Mouse (Mus musculus): ENCODE measurements around the gene Fbxo9. TPM values are rescaled to one million over a fixed set of nuclear protein-coding genes. Genes with fewer than 3 reads are reported as not detected.
A peak's percentile ranks its signal among the peaks of the same experiment; 100 is the strongest.

Gene Fbxo9
- total and polyA plus RNA-seq, 3 experiments: 35.2 to 128 (median 110) TPM

DNA sequence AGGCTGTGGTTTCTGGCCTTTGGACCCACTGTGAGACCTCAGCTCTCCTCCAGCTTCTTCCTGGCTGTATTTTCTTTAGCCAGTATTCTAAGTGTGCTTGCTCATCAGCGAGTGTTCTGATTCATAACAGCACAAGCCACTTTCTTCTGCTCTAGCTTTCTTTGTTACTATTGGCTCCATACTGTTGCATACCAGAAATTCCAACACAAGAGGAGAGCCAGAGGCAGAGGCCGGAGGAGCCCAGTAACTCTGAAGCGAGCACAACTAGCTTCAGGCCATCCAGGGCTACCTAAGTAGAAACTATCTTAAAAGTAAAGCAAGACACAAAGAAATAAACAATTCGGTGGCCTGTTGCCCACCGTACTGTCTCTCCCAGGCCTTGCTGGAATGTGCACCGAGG lies 63.7 kb downstream of the Fbxo9 start:
- ATAC-seq (ENCODE audit: extremely low read depth, insufficient number of reproducible peaks, low FRiP score, poor library complexity, severe bottlenecking): no peak
- no peak for TF ChIP-seq GATA2 (IDR thresholded peaks at IDR 0.05; ENCODE audit: borderline replicate concordance, low read depth, low read length)
- TF ChIP-seq CTCF (IDR thresholded peaks at IDR 0.05; ENCODE audit: low read depth, low read length): no peak
- TF ChIP-seq GATA1 (IDR thresholded peaks at IDR 0.05; ENCODE audit: borderline replicate concordance, low read length): no peak
- H3K4me1 ChIP-seq (ENCODE audit: insufficient read depth, low read depth, low read length): no peaks in the 10 kb centered on the region
- DNase-seq (ENCODE audit: low spot score): no peak
- no peak overlapping the region for H3K4me3 ChIP-seq (ENCODE audit: low read depth, low read length)
- no peaks in the 10 kb centered on the region for H3K36me3 ChIP-seq (replicated peaks)
- peaks cover 18% of the 10 kb centered on the region for H3K27me3 ChIP-seq (ENCODE audit: insufficient read depth, low read length)
- no peaks in the 10 kb centered on the region for H3K9me3 ChIP-seq (replicated peaks)

DNA sequence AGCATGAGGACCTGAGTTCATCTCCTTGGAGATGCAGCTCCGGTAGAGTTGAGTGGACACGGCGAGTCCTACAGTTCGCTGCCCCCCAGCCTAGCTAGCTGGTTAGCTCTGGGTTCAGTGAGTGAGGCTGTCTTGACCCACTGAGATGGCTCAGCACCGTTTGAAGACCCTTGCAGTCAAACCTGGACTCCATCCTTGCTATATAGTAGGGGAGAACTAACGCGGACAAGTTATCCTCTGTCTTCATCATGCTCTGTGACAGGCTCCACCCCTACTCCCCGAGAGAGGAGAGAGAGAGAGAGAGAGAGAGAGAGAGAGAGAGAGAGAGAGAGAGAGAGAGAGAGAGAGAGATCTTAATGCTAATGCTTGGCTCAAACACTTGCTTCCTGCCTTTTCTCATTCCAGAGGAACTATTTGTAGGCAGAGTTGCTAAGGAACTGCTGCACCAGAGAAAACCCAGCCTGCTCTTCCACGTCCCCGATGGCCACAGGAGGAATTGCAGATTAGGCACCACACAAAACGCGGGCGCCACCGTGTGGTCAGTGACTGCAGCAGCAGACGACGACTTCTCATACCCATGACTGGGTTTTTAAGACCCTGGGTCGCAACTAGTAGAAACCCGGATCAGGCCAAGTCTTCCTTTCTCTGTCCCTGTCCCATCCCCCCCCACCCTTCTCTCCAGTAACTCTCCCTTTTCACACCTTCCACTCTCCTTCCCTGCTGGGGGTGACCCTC lies 69.9 kb downstream of the Fbxo9 start:
- DNase-seq (ENCODE audit: low spot score): peak; percentile 64
- TF ChIP-seq POLR2AphosphoS5 (IDR thresholded peaks at IDR 0.05; ENCODE audit: insufficient replicate concordance, low read depth, low read length) (no peak), CTCF (IDR thresholded peaks at IDR 0.05; ENCODE audit: low read depth, low read length) (peak; percentile 96)
- H3K4me3 ChIP-seq (ENCODE audit: low read depth, low read length): no peak overlapping the region
- H3K9me3 ChIP-seq (replicated peaks): no peaks in the 10 kb centered on the region
- H3K36me3 ChIP-seq (replicated peaks): no peaks in the 10 kb centered on the region
- peaks cover 23% of the 10 kb centered on the region for H3K27me3 ChIP-seq (ENCODE audit: insufficient read depth, low read length)
- ATAC-seq (ENCODE audit: extremely low read depth, insufficient number of reproducible peaks, low FRiP score, poor library complexity, severe bottlenecking): peak; percentile 75
- H3K4me1 ChIP-seq (ENCODE audit: insufficient read depth, low read depth, low read length): no peaks in the 10 kb centered on the region

DNA sequence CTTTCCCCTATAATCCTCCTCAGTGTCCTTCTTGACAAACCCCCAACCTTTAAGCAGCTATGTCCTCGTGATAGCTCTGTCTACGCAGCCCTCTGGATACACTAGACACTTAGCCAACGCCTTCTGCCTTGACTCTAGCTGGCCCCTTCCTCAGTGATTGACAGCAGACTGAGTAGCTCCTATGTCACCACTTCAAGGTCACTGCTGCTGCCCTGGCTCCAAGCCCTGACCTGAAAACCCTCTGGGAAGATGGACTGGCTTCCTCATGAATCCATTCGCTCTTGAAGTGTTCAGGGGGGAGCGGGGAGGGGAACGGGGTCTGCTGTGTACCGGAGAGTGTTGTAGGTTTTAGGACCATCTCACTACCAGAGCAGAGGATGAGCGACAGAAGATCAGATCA lies 73.0 kb downstream of the Fbxo9 start:
- no peak for TF ChIP-seq GATA2 (IDR thresholded peaks at IDR 0.05; ENCODE audit: borderline replicate concordance, low read depth, low read length)
- no peak for TF ChIP-seq GATA1 (IDR thresholded peaks at IDR 0.05; ENCODE audit: borderline replicate concordance, low read length)
- no peak for TF ChIP-seq CTCF (IDR thresholded peaks at IDR 0.05; ENCODE audit: low read depth, low read length)
- TF ChIP-seq POLR2AphosphoS5 (IDR thresholded peaks at IDR 0.05; ENCODE audit: insufficient replicate concordance, low read depth, low read length): no peak
- TF ChIP-seq TAL1 (conservative IDR thresholded peaks at IDR 0.05; ENCODE audit: low read depth, low read length): no peak

DNA sequence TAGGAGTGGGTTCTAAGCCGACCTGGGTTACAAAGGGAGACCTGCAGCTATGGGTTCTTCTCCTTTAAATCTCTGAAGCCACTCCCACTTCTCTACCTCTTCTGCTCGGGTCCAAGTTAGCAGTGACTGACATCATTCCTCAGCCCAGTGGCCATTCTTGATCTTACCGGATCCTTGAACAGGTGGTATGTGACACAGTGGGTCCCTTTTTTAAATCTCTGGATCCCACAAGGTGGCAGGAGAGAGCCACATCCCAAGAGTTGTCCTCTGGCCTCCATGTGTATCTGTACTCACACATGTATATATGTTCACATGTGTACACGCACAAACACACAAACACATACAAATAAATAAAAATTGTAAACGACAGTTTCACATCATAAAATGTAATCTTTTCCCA lies 73.6 kb downstream of the Fbxo9 start:
- Histone ChIP-seq H3K4me3 (ENCODE audit: low read depth, low read length) (no peak overlapping the region), H3K36me3 (replicated peaks) (no peaks in the 10 kb centered on the region), H3K4me1 (ENCODE audit: insufficient read depth, low read depth, low read length) (no peaks in the 10 kb centered on the region), H3K27me3 (ENCODE audit: insufficient read depth, low read length) (peaks cover 14% of the 10 kb centered on the region), H3K9me3 (replicated peaks) (no peaks in the 10 kb centered on the region)
- DNase-seq (ENCODE audit: low spot score): no peak
- TF ChIP-seq TAL1 (conservative IDR thresholded peaks at IDR 0.05; ENCODE audit: low read depth, low read length) (no peak), GATA1 (IDR thresholded peaks at IDR 0.05; ENCODE audit: borderline replicate concordance, low read length) (no peak), GATA2 (IDR thresholded peaks at IDR 0.05; ENCODE audit: borderline replicate concordance, low read depth, low read length) (no peak), CTCF (IDR thresholded peaks at IDR 0.05; ENCODE audit: low read depth, low read length) (no peak), POLR2AphosphoS5 (IDR thresholded peaks at IDR 0.05; ENCODE audit: insufficient replicate concordance, low read depth, low read length) (no peak)
- ATAC-seq (ENCODE audit: extremely low read depth, insufficient number of reproducible peaks, low FRiP score, poor library complexity, severe bottlenecking): no peak

More for the DNA sequence above, 73.0 kb downstream of the Fbxo9 start:
- ATAC-seq (ENCODE audit: extremely low read depth, insufficient number of reproducible peaks, low FRiP score, poor library complexity, severe bottlenecking) (no peak), DNase-seq (ENCODE audit: low spot score) (no peak)
- H3K36me3 ChIP-seq (replicated peaks): no peaks in the 10 kb centered on the region
- no peaks in the 10 kb centered on the region for H3K4me1 ChIP-seq (ENCODE audit: insufficient read depth, low read depth, low read length)
- H3K27me3 ChIP-seq (ENCODE audit: insufficient read depth, low read length): peaks cover 17% of the 10 kb centered on the region
- no peak overlapping the region for H3K4me3 ChIP-seq (ENCODE audit: low read depth, low read length)
- H3K9me3 ChIP-seq (replicated peaks): no peaks in the 10 kb centered on the region

DNA sequence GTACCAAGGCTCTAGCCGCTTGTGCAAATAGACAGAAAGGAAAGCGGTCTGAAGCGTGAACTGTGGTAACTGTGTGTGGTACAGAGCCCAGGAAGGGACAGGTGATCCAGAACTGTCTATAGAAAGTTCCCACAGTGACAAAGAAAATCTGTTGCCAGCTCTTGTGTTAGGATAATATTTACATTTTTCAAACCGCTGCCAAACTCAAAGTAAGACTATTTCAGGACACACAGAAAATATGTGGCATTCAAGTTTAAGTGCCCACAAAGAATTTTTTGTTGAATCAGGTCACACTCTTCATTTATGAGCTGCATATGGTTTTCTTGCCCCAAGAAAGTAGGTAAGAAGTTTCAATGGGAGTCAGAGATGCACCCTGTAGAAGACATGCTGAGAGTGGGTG lies 75.9 kb downstream of the Fbxo9 start:
- Histone ChIP-seq H3K4me3 (ENCODE audit: low read depth, low read length) (no peak overlapping the region), H3K36me3 (replicated peaks) (no peaks in the 10 kb centered on the region), H3K27me3 (ENCODE audit: insufficient read depth, low read length) (peaks cover 14% of the 10 kb centered on the region), H3K4me1 (ENCODE audit: insufficient read depth, low read depth, low read length) (no peaks in the 10 kb centered on the region), H3K9me3 (replicated peaks) (no peaks in the 10 kb centered on the region)
- ATAC-seq (ENCODE audit: extremely low read depth, insufficient number of reproducible peaks, low FRiP score, poor library complexity, severe bottlenecking) (no peak), DNase-seq (ENCODE audit: low spot score) (no peak)
- TF ChIP-seq GATA2 (IDR thresholded peaks at IDR 0.05; ENCODE audit: borderline replicate concordance, low read depth, low read length) (no peak), TAL1 (conservative IDR thresholded peaks at IDR 0.05; ENCODE audit: low read depth, low read length) (no peak), CTCF (IDR thresholded peaks at IDR 0.05; ENCODE audit: low read depth, low read length) (no peak), GATA1 (IDR thresholded peaks at IDR 0.05; ENCODE audit: borderline replicate concordance, low read length) (no peak), POLR2AphosphoS5 (IDR thresholded peaks at IDR 0.05; ENCODE audit: insufficient replicate concordance, low read depth, low read length) (no peak)

Other genes with a start within 250 kb of the Fbxo9 start
- 80.4 and 81.5 TPM in 2 replicates for gene Elovl5, start 191.7 kb downstream of the Fbxo9 start, total RNA-seq (2014; fragmentation: Nextera tagmentation)
- 94.5 and 99.9 TPM in 2 replicates for gene Elovl5, start 191.7 kb downstream of the Fbxo9 start, total RNA-seq (2017)
- 6.3 and 11.7 TPM in 2 replicates for gene Elovl5, start 191.7 kb downstream of the Fbxo9 start, polyA plus RNA-seq (2012)
- gene Gcm1, start 57.1 kb downstream of the Fbxo9 start, total RNA-seq (2014; fragmentation: Nextera tagmentation): not detected in 2 replicates
- gene Gcm1, start 57.1 kb downstream of the Fbxo9 start, total RNA-seq (2017): 0.05 TPM in 1 of 2 replicates, not detected in the other
- not detected in 2 replicates for gene Gcm1, start 57.1 kb downstream of the Fbxo9 start, polyA plus RNA-seq (2012)
- gene Ick, start 127 bp upstream of the Fbxo9 start, total RNA-seq (2014; fragmentation: Nextera tagmentation): 49.2 and 59.1 TPM in 2 replicates
- 14.9 and 17.1 TPM in 2 replicates for gene Ick, start 127 bp upstream of the Fbxo9 start, total RNA-seq (2017)
- 18.8 and 20.5 TPM in 2 replicates for gene Ick, start 127 bp upstream of the Fbxo9 start, polyA plus RNA-seq (2012)
- gene Gsta4, start 73.7 kb upstream of the Fbxo9 start, total RNA-seq (2014; fragmentation: Nextera tagmentation): 3.6 and 6.8 TPM in 2 replicates
- 3.2 and 4.5 TPM in 2 replicates for gene Gsta4, start 73.7 kb upstream of the Fbxo9 start, total RNA-seq (2017)
- 1.3 and 1.4 TPM in 2 replicates for gene Gsta4, start 73.7 kb upstream of the Fbxo9 start, polyA plus RNA-seq (2012)
- gene Gsta1, start 121.6 kb upstream of the Fbxo9 start, total RNA-seq (2014; fragmentation: Nextera tagmentation): not detected in 2 replicates
- not detected in 2 replicates for gene Gsta1, start 121.6 kb upstream of the Fbxo9 start, total RNA-seq (2017)
- not detected in 2 replicates for gene Gsta1, start 121.6 kb upstream of the Fbxo9 start, polyA plus RNA-seq (2012)
- gene Gm3776, start 148.1 kb upstream of the Fbxo9 start, total RNA-seq (2014; fragmentation: Nextera tagmentation): not detected in 2 replicates
- gene Gm3776, start 148.1 kb upstream of the Fbxo9 start, total RNA-seq (2017): not detected in 2 replicates
- not detected in 2 replicates for gene Gm3776, start 148.1 kb upstream of the Fbxo9 start, polyA plus RNA-seq (2012)
- not detected in 2 replicates for gene Gm10639, start 180.9 kb upstream of the Fbxo9 start, total RNA-seq (2014; fragmentation: Nextera tagmentation)
- gene Gm10639, start 180.9 kb upstream of the Fbxo9 start, total RNA-seq (2017): not detected in 2 replicates
- not detected in 2 replicates for gene Gm10639, start 180.9 kb upstream of the Fbxo9 start, polyA plus RNA-seq (2012)
- gene Omt2a, start 205.7 kb upstream of the Fbxo9 start, total RNA-seq (2014; fragmentation: Nextera tagmentation): not detected in 2 replicates
- gene Omt2a, start 205.7 kb upstream of the Fbxo9 start, total RNA-seq (2017): 0.11 TPM in 1 of 2 replicates, not detected in the other
- gene Omt2a, start 205.7 kb upstream of the Fbxo9 start, polyA plus RNA-seq (2012): not detected in 2 replicates
- not detected in 2 replicates for gene Omt2b, start 218.5 kb upstream of the Fbxo9 start, total RNA-seq (2014; fragmentation: Nextera tagmentation)
- gene Omt2b, start 218.5 kb upstream of the Fbxo9 start, total RNA-seq (2017): not detected in 2 replicates
- gene Omt2b, start 218.5 kb upstream of the Fbxo9 start, polyA plus RNA-seq (2012): 0.04 TPM in 1 of 2 replicates, not detected in the other
- gene Gsta2, start 246.7 kb upstream of the Fbxo9 start, total RNA-seq (2014; fragmentation: Nextera tagmentation): not detected in 2 replicates
- not detected in 2 replicates for gene Gsta2, start 246.7 kb upstream of the Fbxo9 start, total RNA-seq (2017)
- gene Gsta2, start 246.7 kb upstream of the Fbxo9 start, polyA plus RNA-seq (2012): not detected in 2 replicates